Mouse (Mus musculus) monocyte, adult 5-6 weeks (primary cell): Measurements from ENCODE around the gene Pdzk1. TPM values are rescaled to one million over a fixed set of nuclear protein-coding genes. Genes with fewer than 3 reads are reported as not detected.

Experiments
- ATAC-seq: fragments of 153-309, 156-312 bp; replicated peaks from 2 replicates; pipeline ENCODE4 v1.8.0; 2017; ENCODE audit warnings: mild to moderate bottlenecking; ENCODE audit not compliant: low TSS enrichment, insufficient number of reproducible peaks, severe bottlenecking, poor library complexity, low FRiP score
- total RNA-seq: library from RNA; stranded (forward); fragments of 200-1000, 200-491, 200-594 nt; gene quantifications from 3 replicates; pipeline ENCODE4 v1.2.3, GENCODE M21; 2017

Pdzk1 gene
- total RNA-seq, 1 experiment from 2014 or later, result not detected

DNA sequence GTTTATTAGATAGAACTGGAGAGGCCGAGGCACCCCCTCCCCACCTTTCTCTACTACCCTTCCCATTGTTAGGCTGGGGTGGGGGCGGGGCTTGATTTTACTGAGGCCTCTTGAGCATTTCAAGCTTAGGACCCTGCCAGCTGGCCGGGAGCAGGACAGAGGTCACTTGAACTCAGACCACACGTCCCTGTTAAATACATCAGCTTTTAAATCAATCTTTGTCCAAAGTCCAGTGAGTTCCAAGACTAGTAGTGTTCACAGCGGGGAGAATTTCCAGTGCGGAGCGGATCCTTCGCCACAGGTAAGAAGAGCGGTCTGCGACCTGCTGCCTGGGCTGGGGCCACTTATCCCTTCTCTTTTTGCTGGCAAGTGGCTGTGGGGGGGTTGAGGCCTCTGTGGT, 772 bp downstream of the Pdzk1 start:
- no peak for ATAC-seq

DNA sequence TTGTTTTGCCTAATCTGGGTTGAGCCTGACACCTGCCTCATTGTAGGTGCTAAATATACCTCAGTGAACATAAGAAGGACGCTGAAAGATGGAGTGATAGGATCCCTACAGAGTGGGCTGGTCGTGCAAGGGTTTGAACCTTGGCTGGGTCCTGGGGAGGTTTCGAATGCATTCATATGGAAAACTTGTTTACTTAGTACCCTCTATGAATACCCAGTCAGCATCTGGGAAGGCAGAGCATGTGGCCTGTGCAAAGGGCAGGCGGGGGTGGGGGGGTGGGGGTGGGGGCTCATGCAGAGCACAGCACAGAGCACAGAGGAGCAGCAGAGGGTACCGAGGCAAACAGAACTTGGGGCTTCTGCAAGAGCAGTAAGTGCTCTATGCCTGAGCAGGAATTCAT, 3.8 kb downstream of the Pdzk1 start:
- ATAC-seq, result no peak

DNA sequence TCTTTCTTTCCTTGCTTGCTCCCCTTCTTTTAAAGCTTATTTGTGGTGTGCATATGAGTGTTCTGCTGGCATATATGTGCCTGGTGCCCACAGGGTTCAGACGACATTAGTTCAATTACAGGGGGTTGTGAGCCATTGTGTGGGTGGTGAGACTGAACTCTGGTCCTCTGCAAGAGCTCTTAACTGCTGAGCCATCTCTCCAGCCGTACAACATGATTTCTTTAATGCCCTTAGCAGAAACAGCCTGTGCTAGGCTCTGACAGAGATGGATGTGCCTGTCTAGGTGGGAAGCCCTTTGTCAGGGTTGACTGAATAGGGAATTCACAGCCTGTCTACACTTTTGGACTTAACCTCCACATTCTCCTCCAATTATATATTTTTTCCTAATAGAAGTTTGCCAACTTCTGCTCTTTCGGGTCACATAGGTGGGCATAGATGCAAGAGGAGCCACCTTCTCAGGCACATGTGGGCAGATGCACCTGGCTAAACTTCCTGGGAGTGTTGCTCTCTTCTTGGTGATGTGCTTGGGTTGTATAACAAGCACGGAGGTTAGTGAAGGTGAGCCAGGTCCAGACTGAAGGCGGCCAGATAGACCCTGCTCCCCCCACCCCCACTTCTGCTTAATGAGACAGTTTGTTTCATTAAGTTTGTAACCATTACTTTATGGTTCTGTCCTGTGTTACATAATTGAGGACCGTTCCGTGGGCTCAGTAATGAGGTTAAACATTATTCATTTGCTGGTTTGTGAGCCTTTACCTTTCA, 5.7 kb downstream of the Pdzk1 start:
- ATAC-seq, result no peak

DNA sequence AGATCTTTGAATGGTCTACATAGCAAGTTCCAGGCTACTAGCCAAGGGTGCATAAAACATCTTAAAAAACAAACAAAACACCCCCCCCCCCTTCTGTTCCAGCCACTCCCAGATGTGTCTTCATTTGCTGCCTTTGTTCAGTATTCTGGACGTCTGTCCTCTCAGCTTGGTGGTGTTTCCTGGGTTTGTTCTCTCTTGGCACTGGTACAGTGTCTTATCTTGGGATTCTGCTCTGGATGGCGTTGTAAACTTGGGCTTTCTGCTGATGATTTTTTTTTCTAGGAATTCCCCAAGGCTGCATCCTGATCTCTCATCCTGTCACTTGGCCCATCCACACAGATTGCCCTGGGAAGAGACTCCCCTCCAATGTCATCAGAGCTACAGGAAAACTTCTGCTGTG, 7.3 kb downstream of the Pdzk1 start:
- no peak for ATAC-seq

DNA sequence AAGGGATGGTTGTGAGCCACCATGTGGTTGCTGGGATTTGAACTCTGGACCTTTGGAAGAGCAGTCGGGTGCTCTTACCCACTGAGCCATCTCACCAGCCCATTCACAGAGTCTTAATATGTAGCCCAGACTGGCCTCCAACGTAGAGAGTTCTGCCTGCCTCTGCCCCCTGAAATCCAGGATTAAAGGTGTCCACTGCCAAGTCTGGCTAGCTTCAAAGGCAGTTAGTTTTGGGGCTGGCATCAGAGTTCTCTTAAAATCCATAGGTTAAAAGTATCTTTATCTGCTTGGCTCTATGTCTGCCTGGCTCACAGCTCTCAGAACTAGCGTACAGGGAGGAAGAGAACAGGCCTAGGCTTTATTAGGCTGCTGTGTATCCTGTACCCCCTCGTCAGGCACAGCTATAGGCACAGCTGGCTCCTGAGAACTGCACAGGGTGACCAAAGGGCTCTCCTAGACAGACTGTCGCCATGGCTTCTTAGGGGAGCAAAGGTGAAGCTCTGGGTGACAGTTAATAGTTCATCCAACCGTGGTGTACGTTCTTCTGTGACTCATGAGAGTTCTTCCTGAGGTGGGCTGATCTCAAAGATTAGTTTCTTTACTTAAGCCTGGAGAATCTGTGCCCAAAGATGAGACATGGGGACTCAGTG, 10.0 kb downstream of the Pdzk1 start:
- ATAC-seq, result no peak

DNA sequence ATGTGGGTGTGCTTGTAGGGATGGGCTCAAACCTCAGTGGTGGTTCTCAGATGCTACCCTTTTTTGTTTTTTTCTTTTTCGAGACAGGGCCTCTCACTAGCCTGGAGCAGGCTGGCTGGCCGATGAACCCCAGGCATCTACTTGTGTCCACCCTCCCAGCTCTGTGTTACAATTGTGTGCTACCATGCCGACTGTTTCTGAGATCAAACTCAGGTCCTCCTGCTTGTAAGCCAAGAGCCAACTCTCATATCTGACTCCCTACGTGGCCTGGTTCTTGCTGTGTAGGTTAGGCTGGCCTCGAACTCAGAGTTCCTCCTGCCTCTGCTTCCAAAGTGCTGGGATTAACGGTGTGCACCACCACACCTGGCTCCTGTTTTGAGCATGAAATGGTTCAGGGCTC, 16.1 kb downstream of the Pdzk1 start:
- ATAC-seq, result no peak

DNA sequence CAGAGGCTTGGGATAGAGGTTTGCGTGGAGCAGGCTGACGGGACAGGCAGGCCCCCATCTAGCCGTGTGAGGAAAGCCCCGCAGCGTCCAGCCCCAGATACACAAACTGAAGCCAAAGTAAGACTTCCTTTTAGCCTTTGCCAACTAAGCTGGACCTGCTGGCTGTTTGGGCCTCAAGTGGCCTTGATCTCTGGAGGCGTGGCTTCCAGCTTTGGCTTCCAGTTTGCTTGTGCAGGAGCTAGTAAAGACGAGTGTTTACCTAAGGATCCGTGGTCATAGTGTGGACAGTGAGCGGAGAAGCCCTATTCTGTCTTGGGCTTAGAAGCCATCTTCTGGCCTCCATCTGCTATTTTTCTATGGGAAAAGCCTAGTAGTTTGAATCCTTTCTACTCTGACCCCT, 16.7 kb downstream of the Pdzk1 start:
- no peak for ATAC-seq

DNA sequence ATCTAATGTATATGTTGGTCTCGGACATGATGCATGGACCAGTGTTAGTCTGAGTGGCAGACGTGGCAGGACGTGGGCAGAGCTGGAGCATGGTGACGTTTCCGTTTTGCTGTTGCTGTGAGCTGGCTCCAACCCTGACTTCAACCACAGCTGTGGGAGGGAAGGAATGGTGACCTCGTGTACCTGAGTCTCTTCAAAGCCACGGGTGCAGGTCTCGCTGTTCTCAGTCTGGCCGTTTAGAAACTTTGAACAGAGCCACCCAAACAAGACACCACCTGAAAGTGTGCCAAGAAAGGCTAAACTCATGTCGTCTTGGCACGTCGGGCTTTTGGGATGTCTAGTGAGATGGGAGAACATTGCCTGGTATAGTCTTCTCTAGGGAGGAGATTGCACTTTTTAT, 17.9 kb downstream of the Pdzk1 start:
- no peak for ATAC-seq

DNA sequence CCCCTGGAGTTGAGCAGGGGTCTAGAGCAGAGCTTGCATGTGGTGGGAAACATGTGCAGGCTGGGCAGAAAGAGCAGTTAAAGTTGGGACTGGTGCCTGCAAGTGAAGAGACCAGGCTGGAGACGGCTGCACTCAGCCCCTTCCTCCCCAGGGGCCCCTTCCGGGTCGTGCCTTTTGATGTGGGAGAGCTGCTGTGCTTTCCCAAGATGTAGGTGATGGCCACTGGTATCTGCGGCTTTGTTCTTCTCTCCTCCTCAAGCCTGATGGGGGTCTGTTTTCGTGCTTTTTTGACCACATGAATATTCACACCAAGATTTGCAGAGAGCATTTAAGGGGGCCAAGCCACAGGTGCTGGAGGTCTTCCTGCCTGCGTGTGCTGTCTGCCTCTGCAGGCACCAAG, 18.6 kb downstream of the Pdzk1 start:
- ATAC-seq, result no peak

DNA sequence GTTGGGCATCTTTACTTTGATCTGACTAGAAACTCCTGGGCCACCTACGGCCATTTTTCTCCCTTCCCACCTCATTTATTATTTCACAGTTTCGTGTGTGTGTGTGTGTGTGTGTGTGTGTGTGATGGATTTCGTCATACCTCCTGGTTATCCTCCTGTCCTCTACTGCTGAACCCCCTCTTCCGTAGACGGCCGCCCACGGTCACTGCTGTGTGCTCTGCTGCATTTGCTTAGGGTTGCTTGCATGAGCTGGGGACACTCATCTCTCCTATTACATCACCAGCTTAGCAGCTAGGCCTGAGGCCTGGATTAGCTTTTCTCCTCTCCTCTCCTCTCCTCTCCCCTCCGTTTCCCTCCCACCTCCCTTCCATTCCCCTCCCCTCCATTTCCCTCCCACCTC, 19.4 kb downstream of the Pdzk1 start:
- no peak for ATAC-seq

DNA sequence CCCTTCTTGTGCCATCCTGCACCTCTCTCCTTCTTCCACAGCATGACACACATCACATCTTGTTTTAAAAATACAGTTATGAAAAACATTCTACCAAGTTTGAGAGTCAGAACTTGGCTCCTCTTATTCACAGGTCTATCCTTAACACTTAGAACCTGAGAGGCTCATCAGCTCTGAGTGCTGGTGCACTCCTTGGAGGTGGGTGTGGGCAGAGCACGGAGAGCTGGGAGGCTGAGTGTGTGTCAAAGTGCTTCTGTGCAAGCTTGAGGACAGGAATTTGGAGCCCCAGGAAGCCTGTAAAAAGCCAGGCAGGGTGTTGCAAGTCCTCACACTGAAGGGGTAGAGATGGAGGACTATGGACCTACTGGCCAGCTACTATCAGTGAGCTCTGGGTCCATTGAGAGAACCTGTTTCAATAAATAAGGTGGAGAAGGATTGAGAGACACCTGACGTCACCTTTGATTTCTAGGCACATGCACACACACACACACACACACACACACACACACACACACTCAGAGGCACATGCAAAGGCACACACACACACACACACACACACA, 20.2 kb downstream of the Pdzk1 start:
- ATAC-seq, result no peak

DNA sequence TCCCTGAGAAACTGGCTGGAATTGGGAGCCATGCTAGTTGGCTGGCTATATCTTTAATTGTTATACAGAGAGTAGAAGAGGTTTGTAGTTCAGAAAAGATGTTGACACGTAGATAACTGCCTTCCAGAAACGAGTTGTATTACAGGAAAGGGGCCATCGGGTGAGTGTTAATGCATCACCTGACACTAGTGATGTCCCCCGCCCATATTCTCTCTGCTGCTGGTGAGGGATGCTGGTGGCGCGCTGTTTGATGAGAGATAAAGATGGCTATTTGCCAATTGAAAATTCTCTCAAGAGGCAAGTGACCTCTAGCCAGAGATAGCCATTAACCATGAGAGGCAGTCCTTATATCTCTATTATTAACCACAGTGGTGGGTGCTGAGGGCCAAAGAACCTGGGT, 23.5 kb downstream of the Pdzk1 start:
- ATAC-seq, result no peak

DNA sequence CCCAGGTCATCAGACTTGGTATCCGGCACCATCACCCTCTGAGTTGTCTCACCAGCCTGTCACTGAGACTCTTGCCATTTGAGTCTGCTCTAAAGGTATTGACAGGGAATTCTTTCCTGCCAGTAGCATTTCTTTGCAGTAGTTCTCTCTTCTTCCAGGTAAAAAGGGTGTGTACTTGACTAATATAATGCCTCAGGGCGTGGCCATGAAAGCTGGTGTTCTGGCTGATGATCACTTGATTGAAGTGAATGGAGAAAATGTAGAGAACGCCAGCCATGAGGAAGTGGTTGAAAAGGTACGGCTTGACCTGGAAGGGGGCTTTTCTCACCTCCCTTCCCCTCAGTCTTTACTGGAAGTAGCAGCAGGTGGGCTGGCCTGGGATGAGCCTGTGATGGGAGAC, 25.3 kb downstream of the Pdzk1 start:
- no peak for ATAC-seq

DNA sequence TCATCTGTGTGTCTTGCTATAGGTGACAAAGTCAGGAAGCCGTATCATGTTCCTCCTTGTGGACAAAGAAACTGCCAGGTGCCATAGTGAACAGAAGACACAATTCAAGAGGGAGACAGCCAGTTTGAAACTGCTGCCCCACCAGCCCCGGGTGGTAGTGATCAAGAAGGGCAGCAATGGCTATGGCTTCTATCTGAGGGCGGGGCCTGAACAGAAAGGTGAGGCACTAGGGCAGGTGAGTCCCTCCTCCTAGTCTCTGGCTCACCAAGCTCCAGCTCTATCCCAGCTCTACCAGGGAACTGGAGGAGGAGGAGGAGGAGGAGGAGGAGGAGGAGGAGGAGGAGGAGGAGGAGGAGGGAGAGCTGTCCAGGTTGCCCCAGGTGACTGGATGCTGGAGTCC, 26.7 kb downstream of the Pdzk1 start:
- ATAC-seq, result no peak

DNA sequence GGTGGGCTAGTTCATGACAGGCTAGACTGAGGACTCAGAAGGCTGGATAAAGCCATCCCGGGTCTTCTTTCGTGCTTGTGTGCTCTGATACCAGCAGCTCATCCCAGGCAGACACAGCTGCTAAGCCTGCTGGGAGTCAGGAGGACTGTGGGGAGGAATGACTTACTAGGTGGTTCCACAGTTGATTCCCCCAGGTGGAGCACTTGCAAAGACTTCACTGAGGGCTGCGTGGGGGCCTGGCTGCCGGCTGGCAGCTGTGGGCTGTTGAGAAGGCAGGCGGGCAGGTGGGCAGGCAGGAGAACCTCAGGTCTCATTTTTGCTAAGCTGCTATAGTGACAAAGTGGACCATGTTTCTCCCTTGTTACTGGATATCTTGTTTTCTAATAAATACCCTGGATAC, 31.4 kb downstream of the Pdzk1 start:
- no peak for ATAC-seq

DNA sequence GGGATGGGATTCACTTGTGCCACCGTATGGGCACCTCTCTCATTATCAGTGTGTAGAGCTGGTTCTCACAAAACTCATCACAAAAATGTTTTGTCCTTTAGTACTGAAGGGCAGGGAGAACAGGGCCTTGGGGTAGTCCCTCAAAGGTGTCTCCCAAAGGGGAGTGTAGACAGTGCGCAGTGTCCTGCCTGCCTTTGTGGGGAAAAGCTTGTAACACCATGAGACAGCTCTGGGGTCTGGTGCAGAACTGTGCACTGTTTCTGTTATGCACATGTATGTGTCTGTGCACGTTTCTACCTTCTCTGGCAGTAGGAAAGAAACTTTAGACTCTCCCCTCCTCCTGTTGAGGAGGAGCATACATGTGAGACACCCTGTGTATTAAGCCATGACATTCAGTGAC, 38.8 kb downstream of the Pdzk1 start:
- ATAC-seq, result no peak

DNA sequence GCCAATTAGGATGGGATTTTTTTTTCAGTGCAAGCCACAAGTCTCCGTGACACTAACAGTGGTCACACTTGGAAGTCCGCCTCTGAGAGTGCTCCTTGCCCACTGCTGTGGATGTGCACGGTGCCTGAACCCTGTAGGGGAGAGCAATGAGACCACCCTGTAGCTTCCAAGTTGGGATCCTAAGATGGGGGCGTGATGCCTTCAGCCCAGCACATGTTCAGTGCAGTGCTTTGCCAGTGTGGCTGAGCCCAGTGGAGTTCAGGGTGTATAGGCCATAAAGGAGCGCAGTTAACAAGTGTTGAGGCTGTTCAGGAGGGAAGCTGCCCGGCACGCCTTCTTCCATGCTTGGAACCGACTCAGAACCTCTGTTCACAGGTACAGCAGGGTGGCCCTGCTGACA, 39.5 kb downstream of the Pdzk1 start:
- no peak for ATAC-seq

DNA sequence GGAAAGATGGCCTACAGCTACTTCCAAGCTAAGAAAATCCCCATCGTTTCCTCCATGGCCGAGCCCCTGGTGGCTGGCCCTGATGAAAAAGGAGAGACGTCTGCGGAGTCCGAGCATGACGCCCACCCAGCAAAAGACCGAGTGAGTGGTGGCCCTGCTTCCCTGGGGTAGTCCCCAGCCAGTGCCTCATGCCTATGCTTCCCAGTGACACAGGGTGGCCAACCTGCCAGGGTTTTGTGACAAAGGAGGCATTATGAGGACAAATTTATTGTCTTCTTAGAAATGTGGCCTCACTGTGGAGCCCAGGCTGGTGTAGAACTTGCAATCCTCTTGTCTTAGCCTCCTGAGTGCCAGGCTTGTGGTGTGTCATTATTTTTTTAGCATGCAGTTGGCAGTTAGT, 40.0 kb downstream of the Pdzk1 start:
- ATAC-seq, result no peak

DNA sequence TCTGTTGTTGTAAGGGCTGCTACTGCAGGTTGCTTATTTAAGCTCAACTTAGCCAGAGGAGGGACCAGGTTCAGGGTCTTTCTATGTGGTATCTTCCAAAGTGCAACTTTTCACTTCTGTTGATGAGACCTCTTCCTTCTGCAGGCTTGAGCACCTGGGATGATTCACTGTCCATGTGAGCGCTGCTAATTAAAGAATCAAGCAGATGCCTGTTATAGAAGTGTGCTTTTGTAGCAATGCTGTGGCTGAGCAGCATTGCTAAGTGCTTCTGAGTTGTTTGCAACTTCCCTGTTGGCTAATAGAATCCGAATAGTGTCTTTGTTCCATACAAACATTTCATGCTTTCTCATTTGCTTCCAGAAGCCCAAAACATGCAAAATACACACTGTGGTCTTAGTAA, 41.2 kb downstream of the Pdzk1 start:
- ATAC-seq, result no peak

DNA sequence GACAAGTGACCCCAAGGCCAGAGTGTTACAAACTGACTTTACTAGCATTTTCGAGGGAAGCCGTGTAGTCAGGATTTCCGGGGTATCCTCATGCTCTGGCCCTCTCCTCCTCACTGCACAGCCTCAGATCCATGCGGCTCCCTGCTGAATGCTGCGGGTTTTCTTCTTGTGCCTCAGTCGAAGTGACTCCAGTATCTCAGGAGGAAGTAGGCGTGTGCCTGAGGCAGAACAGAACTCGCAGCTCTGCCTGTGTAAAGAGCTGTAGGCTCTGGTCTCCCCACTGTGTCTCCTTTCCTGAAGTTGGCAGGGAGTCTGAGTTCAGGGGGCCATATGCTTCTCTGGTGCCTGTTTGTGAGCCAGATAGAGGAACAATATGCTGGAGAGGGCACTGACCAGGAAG, 42.0 kb downstream of the Pdzk1 start:
- ATAC-seq, result no peak
